11 mouse cellular contexts compared by ENCODE assay signal in the genomic region with DNA sequence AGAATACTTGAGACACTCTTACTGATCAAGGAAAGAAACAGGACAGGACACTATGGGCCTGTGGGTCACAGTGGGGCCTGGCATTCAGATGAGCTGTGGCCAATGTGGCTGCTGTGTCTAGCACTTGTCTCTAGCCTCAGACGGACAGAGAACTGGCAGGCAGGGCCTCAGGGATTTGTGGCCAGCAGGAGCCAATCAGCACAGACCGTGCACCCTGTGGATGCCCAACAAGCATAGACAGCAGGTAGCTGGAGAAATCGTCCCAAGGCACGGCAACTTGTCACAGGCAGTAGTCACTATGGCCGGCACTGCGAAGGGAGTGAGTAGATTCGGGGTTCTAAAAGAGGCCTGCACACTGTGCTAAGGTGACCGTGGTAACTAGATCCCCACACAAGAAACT. TPM values are rescaled to one million over a fixed set of nuclear protein-coding genes. Genes with fewer than 3 reads are reported as not detected.
DNase-seq lines count a peak whose midpoint lies in the region; ATAC-seq and TF ChIP-seq lines count a peak whose summit lies in the region.
"Had no signal": no experiment of that assay in that cellular context is flagged by ENCODE, and none has a peak within 500 bp of the region (broad histone marks: within the 10 kb centered on the region; RNA-seq: fewer than 3 reads in every experiment).

No protein-coding gene starts in this region.

- TF ChIP-seq CTCF in hindbrain, postnatal 0 days (IDR thresholded peaks at IDR 0.05; ENCODE audit: low read depth), result no peak

- H3K27me3 ChIP-seq in heart, embryonic 11.5 days (ENCODE audit: control insufficient read depth, insufficient read depth, low read length), result no peaks in the 10 kb centered on the region
- no peaks in the 10 kb centered on the region for H3K27me3 ChIP-seq in midbrain, embryonic 12.5 days
- no peaks in the 10 kb centered on the region for H3K27me3 ChIP-seq in midbrain, embryonic 16.5 days (ENCODE audit: control insufficient read depth, insufficient read depth, low read depth, low read length)
- no peaks in the 10 kb centered on the region for H3K27me3 ChIP-seq in hindbrain, postnatal 0 days (ENCODE audit: insufficient read depth, low read length)
- H3K27me3 ChIP-seq in splenic B cell, adult 2 months (ENCODE audit: control insufficient read depth, insufficient read depth, low read length, poor library complexity, severe bottlenecking), result no peaks in the 10 kb centered on the region

- no peak overlapping the region for H3K4me2 ChIP-seq in heart, embryonic 11.5 days
- no peak overlapping the region for H3K4me2 ChIP-seq in midbrain, embryonic 12.5 days (replicated peaks)
- H3K4me2 ChIP-seq in midbrain, embryonic 16.5 days (ENCODE audit: low read length), result no peak overlapping the region
- no peak overlapping the region for H3K4me2 ChIP-seq in hindbrain, postnatal 0 days (ENCODE audit: low read depth, low read length)

- H3K9me3 ChIP-seq in heart, embryonic 11.5 days (replicated peaks; ENCODE audit: control insufficient read depth, low read length), result no peaks in the 10 kb centered on the region
- H3K9me3 ChIP-seq in midbrain, embryonic 12.5 days, result no peaks in the 10 kb centered on the region
- H3K9me3 ChIP-seq in midbrain, embryonic 16.5 days (replicated peaks; ENCODE audit: control insufficient read depth, low read length, poor library complexity, severe bottlenecking), result no peaks in the 10 kb centered on the region
- H3K9me3 ChIP-seq in hindbrain, postnatal 0 days (ENCODE audit: low read length), result no peaks in the 10 kb centered on the region

- no peak overlapping the region for H3K27ac ChIP-seq in heart, embryonic 11.5 days (ENCODE audit: low read depth, low read length)
- 0 out of 2 replicates have a peak overlapping the region, but pooled peaks have one; percentile 0 for H3K27ac ChIP-seq in midbrain, embryonic 12.5 days (replicated peaks)
- no peak overlapping the region for H3K27ac ChIP-seq in midbrain, embryonic 16.5 days (ENCODE audit: low read length)
- 0 out of 2 replicates have a peak overlapping the region, but pooled peaks have one; percentile 8 for H3K27ac ChIP-seq in hindbrain, postnatal 0 days

- intact Hi-C loops in heart, postnatal 25 days (cut with DNase I), result no loop called here

- no peak overlapping the region for H3K4me3 ChIP-seq in heart, embryonic 11.5 days (ENCODE audit: low read depth, low read length)
- no peak overlapping the region for H3K4me3 ChIP-seq in midbrain, embryonic 12.5 days
- no peak overlapping the region for H3K4me3 ChIP-seq in midbrain, embryonic 16.5 days (ENCODE audit: low read depth, low read length)
- no peak overlapping the region for H3K4me3 ChIP-seq in hindbrain, postnatal 0 days (ENCODE audit: low read length)

- peaks cover 48% of the 10 kb centered on the region for H3K4me1 ChIP-seq in heart, embryonic 11.5 days (ENCODE audit: control insufficient read depth, insufficient read depth, low read length)
- H3K4me1 ChIP-seq in midbrain, embryonic 12.5 days, result peaks cover 31% of the 10 kb centered on the region
- peaks cover 19% of the 10 kb centered on the region for H3K4me1 ChIP-seq in midbrain, embryonic 16.5 days (ENCODE audit: control insufficient read depth, insufficient read depth, low read length)
- peaks cover 24% of the 10 kb centered on the region; the same call in 1 of the 2 replicates for H3K4me1 ChIP-seq in hindbrain, postnatal 0 days (ENCODE audit: insufficient read depth, low read length)

- H3K36me3 ChIP-seq in heart, embryonic 11.5 days (ENCODE audit: control insufficient read depth, insufficient read depth, low read length), result peaks cover 6% of the 10 kb centered on the region
- H3K36me3 ChIP-seq in midbrain, embryonic 12.5 days, result peaks cover 12% of the 10 kb centered on the region
- peaks cover 6% of the 10 kb centered on the region for H3K36me3 ChIP-seq in midbrain, embryonic 16.5 days (ENCODE audit: control insufficient read depth, insufficient read depth, low read length)
- H3K36me3 ChIP-seq in hindbrain, postnatal 0 days (ENCODE audit: insufficient read depth, low read length), result peaks cover 9% of the 10 kb centered on the region; the same call in 1 of the 2 replicates
- H3K36me3 ChIP-seq in splenic B cell, adult 2 months (ENCODE audit: control insufficient read depth, insufficient read depth, low read length, poor library complexity, severe bottlenecking), result 0 out of 2 replicates have a peak, but pooled peaks cover 2% of the 10 kb centered on the region

- WGBS in heart, embryonic 11.5 days (ENCODE audit: insufficient replicate concordance), result 67% methylated on average over 8 of the region's 8 CpGs
- 34% methylated on average over 8 of the region's 8 CpGs for WGBS in midbrain, embryonic 12.5 days
- 30% methylated on average over 8 of the region's 8 CpGs for WGBS in midbrain, embryonic 16.5 days
- 25% methylated on average over 8 of the region's 8 CpGs for WGBS in hindbrain, postnatal 0 days

- H3K9ac ChIP-seq in heart, embryonic 11.5 days (ENCODE audit: low read depth, low read length), result no peak overlapping the region
- no peak overlapping the region for H3K9ac ChIP-seq in midbrain, embryonic 12.5 days (replicated peaks)
- H3K9ac ChIP-seq in midbrain, embryonic 16.5 days (ENCODE audit: low read depth, low read length), result no peak overlapping the region
- no peak overlapping the region for H3K9ac ChIP-seq in hindbrain, postnatal 0 days (replicated peaks; ENCODE audit: low read length)

- no peak for DNase-seq in heart, postnatal 25 days (ENCODE audit: low spot score)
- DNase-seq in hindbrain, postnatal 0 days (ENCODE audit: low spot score), result no peak
- DNase-seq in splenic B cell, adult 2 months (ENCODE audit: low read depth, low spot score), result peak; percentile 20
- no peak for DNase-seq in spleen, adult 18-20 months
- DNase-seq: cerebellum, postnatal 10 days; kidney, adult 18-20 months; lung, adult 2 months had no signal

- 0 out of 2 replicates have a peak, but pooled peaks have one; percentile 4 for ATAC-seq in heart, embryonic 11.5 days (replicated peaks; ENCODE audit: insufficient number of reproducible peaks, low FRiP score, low TSS enrichment)
- peak; percentile 44; the same call in 1 of the 2 replicates for ATAC-seq in midbrain, embryonic 12.5 days (ENCODE audit: low FRiP score, low read depth)
- no peak for ATAC-seq in midbrain, embryonic 16.5 days
- 0 out of 2 replicates have a peak, but pooled peaks have one; percentile 22 for ATAC-seq in hindbrain, postnatal 0 days
- ATAC-seq in granulocyte monocyte progenitor cell, adult 5-6 weeks (replicated peaks; ENCODE audit: poor library complexity, severe bottlenecking), result no peak

RNA-seq across cellular contexts. Expression of a gene that starts 58.7 kb away (rescaled TPM):
- 14.6 and 14.8 TPM in 2 replicates for polyA plus RNA-seq in heart, embryonic 11.5 days (2014; fragmentation: Nextera tagmentation; extraction: Ambion mirVana)
- total RNA-seq in heart, postnatal 25 days (2021), result 10 to 100 TPM; 55.0 to 63.9 TPM
- 11.2 and 12.2 TPM in 2 replicates for polyA plus RNA-seq in midbrain, embryonic 12.5 days (2016; fragmentation: Nextera tagmentation; extraction: Ambion mirVana)
- 9.6 and 10.1 TPM in 2 replicates for polyA plus RNA-seq in midbrain, embryonic 16.5 days (2015; fragmentation: Nextera tagmentation; extraction: Ambion mirVana)
- 69.8 and 71.3 TPM in 2 replicates for total RNA-seq in hindbrain, postnatal 0 days (2014; rRNA removed)
- 8.8 and 9.5 TPM in 2 replicates for polyA plus RNA-seq in hindbrain, postnatal 0 days (2015; fragmentation: Nextera tagmentation; extraction: Ambion mirVana)
- 18.1 and 19.4 TPM in 2 replicates for total RNA-seq in granulocyte monocyte progenitor cell, adult 5-6 weeks (2014; fragmentation: Nextera tagmentation)
- total RNA-seq in granulocyte monocyte progenitor cell, adult 5-6 weeks (2017), result 4.7 and 8.6 TPM in 2 replicates

Comparison
In these comparisons a context has a peak if more than half of its experiments do, and no peak if none do; other contexts are left out.
1. ATAC-seq: peak in heart, embryonic 11.5 days (single experiment), midbrain, embryonic 12.5 days (single experiment) and hindbrain, postnatal 0 days (single experiment); none in midbrain, embryonic 16.5 days (single experiment) and granulocyte monocyte progenitor cell, adult 5-6 weeks (single experiment).
2. H3K27ac ChIP-seq: peak in midbrain, embryonic 12.5 days (single experiment) and hindbrain, postnatal 0 days (single experiment); none in heart, embryonic 11.5 days (single experiment) and midbrain, embryonic 16.5 days (single experiment).